Mouse (Mus musculus) subcutaneous adipose tissue, adult 2 months (tissue): ENCODE data around the gene Zfp9. TPM values are rescaled to one million over a fixed set of nuclear protein-coding genes. Genes with fewer than 3 reads are reported as not detected.

Experiments used
- polyA plus RNA-seq: library from polyadenylated mRNA; depleted of rRNA; stranded (reverse); fragments of >200 nt; gene quantifications from 2 replicates; pipeline ENCODE4 v1.2.3, GENCODE M21; 2012; ENCODE audit warnings: low replicate concordance; rRNA removed

Gene Zfp9
- polyA plus RNA-seq, result 2.4 and 5.7 TPM in 2 replicates

GRCm38 (mm10) chr6:118478957-118479708 lies at the start of gene Zfp9:
Zfp9 (minus strand) TSS chr6:118479320.

GRCm38 (mm10) chr6:118455042-118455631 lies 24.0 kb downstream of the Zfp9 start, which contains the start of gene Zfp248:
Zfp248 (minus strand) TSS chr6:118455528.

GRCm38 (mm10) chr6:118419050-118419920 lies 59.8 kb downstream of the Zfp9 start, which contains the start of gene Bms1:
Bms1 (minus strand) TSS chr6:118419474.

Other genes with a start within 250 kb of the Zfp9 start
- gene Bms1, start 59.8 kb downstream of the Zfp9 start, polyA plus RNA-seq, result 4.4 and 7.1 TPM in 2 replicates
- gene Zfp248, start 23.8 kb downstream of the Zfp9 start, polyA plus RNA-seq, result 1.4 and 1.8 TPM in 2 replicates
- gene Ankrd26, start 82.9 kb upstream of the Zfp9 start, polyA plus RNA-seq, result 0.76 and 2.2 TPM in 2 replicates